Mouse (Mus musculus) heart, embryonic 11.5 days (tissue): ENCODE results near the gene Sept11. TPM values are rescaled to one million over a fixed set of nuclear protein-coding genes. Genes with fewer than 3 reads are reported as not detected.

Source experiments
- ATAC-seq: fragments of 200-750 bp; cut with Nextera tagmentation; replicated peaks from 2 replicates; pipeline ENCODE4 v1.8.0; 2017; ENCODE audit warnings: moderate library complexity; ENCODE audit not compliant: insufficient number of reproducible peaks, low FRiP score, low TSS enrichment
- H3K27ac ChIP-seq: fragments of 300-500 bp; sonication (generic); 2 replicates; pipeline ENCODE4 v1.5.1; 2014; ENCODE audit warnings: mild to moderate bottlenecking, low read depth, low read length
- H3K27me3 ChIP-seq: fragments of 300-500 bp; sonication (generic); 2 replicates; pipeline ENCODE4 v1.6.1; 2014; ENCODE audit warnings: mild to moderate bottlenecking, low read length, mixed read lengths; ENCODE audit not compliant: control insufficient read depth, insufficient read depth
- H3K36me3 ChIP-seq: fragments of 300-500 bp; sonication (generic); 2 replicates; pipeline ENCODE4 v1.6.1; 2014; ENCODE audit warnings: mild to moderate bottlenecking, low read length, moderate library complexity, mixed read lengths; ENCODE audit not compliant: control insufficient read depth, insufficient read depth
- H3K4me1 ChIP-seq: fragments of 300-500 bp; sonication (generic); 2 replicates; pipeline ENCODE4 v1.6.1; 2014; ENCODE audit warnings: low read length; ENCODE audit not compliant: control insufficient read depth, insufficient read depth
- H3K4me2 ChIP-seq: fragments of 300-500 bp; sonication (generic); 2 replicates; pipeline ENCODE4 v1.6.1; 2014; ENCODE audit warnings: mild to moderate bottlenecking, moderate library complexity
- H3K4me3 ChIP-seq: fragments of 300-500 bp; sonication (generic); 2 replicates; pipeline ENCODE4 v1.5.1; 2014; ENCODE audit warnings: low read depth, low read length
- H3K9ac ChIP-seq: fragments of 300-500 bp; sonication (generic); 2 replicates; pipeline ENCODE4 v1.6.1; 2014; ENCODE audit warnings: mild to moderate bottlenecking, low read depth, low read length, moderate library complexity
- H3K9me3 ChIP-seq: fragments of 300-500 bp; sonication (generic); replicated peaks from 2 replicates; pipeline ENCODE4 v1.6.1; 2016; ENCODE audit warnings: low read length; ENCODE audit not compliant: control insufficient read depth
- WGBS: fragments of 180-500 bp; shearing (Covaris S2); extraction: QIAGEN DNeasy Blood & Tissue Kit; methylation state at CpG from one replicate; pipeline ENCODE4 v1.1.7; 2014; ENCODE audit not compliant: insufficient replicate concordance; 5-methylcytosine and 5-hydroxymethylcytosine counted together
- polyA plus RNA-seq: library from polyadenylated mRNA; unstranded; fragments of >200 nt; fragmentation: Nextera tagmentation; extraction: Ambion mirVana; gene quantifications from 2 replicates; pipeline ENCODE4 v1.2.1, GENCODE M21; 2014

Sept11 gene
- polyA plus RNA-seq, 1 experiment from 2014 or later, result 96.6 TPM

- Histone ChIP-seq H3K4me3 (no peak overlapping the region), H3K9ac (no peak overlapping the region), H3K9me3 (no peaks in the 10 kb centered on the region), H3K27ac (no peak overlapping the region), H3K4me2 (no peak overlapping the region), H3K36me3 (no peaks in the 10 kb centered on the region), H3K4me1 (peaks cover 20% of the 10 kb centered on the region), H3K27me3 (no peaks in the 10 kb centered on the region)
- no peak for ATAC-seq
- WGBS, result 59% methylated on average over 8 of the region's 8 CpGs
Measured at GRCm38 (mm10) chr5:93101371-93101791, 8.1 kb downstream of the Sept11 start.

- ATAC-seq, result no peak
- Histone ChIP-seq H3K27me3 (no peaks in the 10 kb centered on the region), H3K27ac (no peak overlapping the region), H3K36me3 (no peaks in the 10 kb centered on the region), H3K4me2 (no peak overlapping the region), H3K9me3 (no peaks in the 10 kb centered on the region), H3K4me3 (no peak overlapping the region), H3K9ac (no peak overlapping the region), H3K4me1 (peaks cover 12% of the 10 kb centered on the region)
- WGBS, result 80% methylated on average over 8 of the region's 8 CpGs
Measured at GRCm38 (mm10) chr5:93103603-93104002, 10.4 kb downstream of the Sept11 start.

GRCm38 (mm10) chr5:93104987-93105823 is 12.0 kb downstream of the Sept11 start:
- 61% methylated on average over 4 of the region's 5 CpGs for WGBS
- Histone ChIP-seq H3K4me1 (peaks cover 4% of the 10 kb centered on the region; the same call in 1 of the 2 replicates), H3K27ac (no peak overlapping the region), H3K9ac (no peak overlapping the region), H3K36me3 (no peaks in the 10 kb centered on the region), H3K4me2 (no peak overlapping the region), H3K4me3 (no peak overlapping the region), H3K27me3 (no peaks in the 10 kb centered on the region), H3K9me3 (no peaks in the 10 kb centered on the region)
- ATAC-seq, result no peak

GRCm38 (mm10) chr5:93106048-93106447 is 12.8 kb downstream of the Sept11 start:
- no peak overlapping the region for H3K4me2 ChIP-seq
- no peak overlapping the region for H3K4me3 ChIP-seq
- H3K9ac ChIP-seq, result no peak overlapping the region
- H3K9me3 ChIP-seq, result no peaks in the 10 kb centered on the region
- no peaks in the 10 kb centered on the region for H3K36me3 ChIP-seq
- H3K4me1 ChIP-seq, result peaks cover 4% of the 10 kb centered on the region; the same call in 1 of the 2 replicates
- no peak overlapping the region for H3K27ac ChIP-seq
- 91% methylated on average over 4 of the region's 4 CpGs for WGBS
- no peaks in the 10 kb centered on the region for H3K27me3 ChIP-seq
- no peak for ATAC-seq

GRCm38 (mm10) chr5:93108703-93109102 is 15.5 kb downstream of the Sept11 start:
- no peak overlapping the region for H3K4me2 ChIP-seq
- H3K4me1 ChIP-seq, result no peaks in the 10 kb centered on the region
- H3K9ac ChIP-seq, result no peak overlapping the region
- ATAC-seq, result no peak
- H3K9me3 ChIP-seq, result no peaks in the 10 kb centered on the region
- H3K27ac ChIP-seq, result no peak overlapping the region
- H3K4me3 ChIP-seq, result no peak overlapping the region
- no peaks in the 10 kb centered on the region for H3K27me3 ChIP-seq
- 0 out of 2 replicates have a peak, but pooled peaks cover 4% of the 10 kb centered on the region for H3K36me3 ChIP-seq
- 87% methylated on average over 4 of the region's 4 CpGs for WGBS

GRCm38 (mm10) chr5:93109555-93109954 is 16.3 kb downstream of the Sept11 start:
- H3K27ac ChIP-seq, result no peak overlapping the region
- no peak overlapping the region for H3K4me3 ChIP-seq
- H3K27me3 ChIP-seq, result no peaks in the 10 kb centered on the region
- H3K9me3 ChIP-seq, result no peaks in the 10 kb centered on the region
- 71% methylated on average over 2 of the region's 2 CpGs for WGBS
- no peak for ATAC-seq
- H3K36me3 ChIP-seq, result 0 out of 2 replicates have a peak, but pooled peaks cover 4% of the 10 kb centered on the region
- no peak overlapping the region for H3K9ac ChIP-seq
- no peak overlapping the region for H3K4me2 ChIP-seq
- H3K4me1 ChIP-seq, result 0 out of 2 replicates have a peak, but pooled peaks cover 1% of the 10 kb centered on the region

GRCm38 (mm10) chr5:93112290-93112689 is 19.1 kb downstream of the Sept11 start:
- 95% methylated on average over 3 of the region's 3 CpGs for WGBS
- 0 out of 2 replicates have a peak, but pooled peaks cover 8% of the 10 kb centered on the region for H3K4me1 ChIP-seq
- H3K9ac ChIP-seq, result no peak overlapping the region

GRCm38 (mm10) chr5:93113517-93113916 is 20.3 kb downstream of the Sept11 start:
- ATAC-seq, result no peak
- no peak overlapping the region for H3K27ac ChIP-seq
- WGBS, result 66% methylated on average over 5 of the region's 5 CpGs
- 0 out of 2 replicates have a peak, but pooled peaks cover 8% of the 10 kb centered on the region for H3K4me1 ChIP-seq
- no peaks in the 10 kb centered on the region for H3K9me3 ChIP-seq
- H3K4me3 ChIP-seq, result no peak overlapping the region
- H3K36me3 ChIP-seq, result 0 out of 2 replicates have a peak, but pooled peaks cover 4% of the 10 kb centered on the region
- H3K27me3 ChIP-seq, result no peaks in the 10 kb centered on the region
- H3K9ac ChIP-seq, result no peak overlapping the region
- H3K4me2 ChIP-seq, result no peak overlapping the region

More at GRCm38 (mm10) chr5:93112290-93112689, 19.1 kb downstream of the Sept11 start:
- no peaks in the 10 kb centered on the region for H3K27me3 ChIP-seq
- H3K9me3 ChIP-seq, result no peaks in the 10 kb centered on the region
- H3K4me2 ChIP-seq, result no peak overlapping the region
- no peak overlapping the region for H3K27ac ChIP-seq
- no peak for ATAC-seq
- H3K36me3 ChIP-seq, result 0 out of 2 replicates have a peak, but pooled peaks cover 4% of the 10 kb centered on the region
- no peak overlapping the region for H3K4me3 ChIP-seq
